Mouse (Mus musculus) liver, adult 2 months (tissue): ENCODE data around the gene Srsf3.
"Not testable (repeated sequence)": the region's sequence is repeated elsewhere in the genome, so short reads cannot be mapped to it uniquely, and the experiment has no call there.

Experiments
- CTCF ChIP-seq: fragments of 200-500 bp; IDR thresholded peaks from 2 replicates; pipeline ENCODE4 v1.5.1; 2011; ENCODE audit warnings: low read depth, low read length, control low read depth
- POLR2A ChIP-seq: fragments of 200-500 bp; IDR thresholded peaks from 2 replicates; pipeline ENCODE4 v1.6.1; 2011; ENCODE audit warnings: low read length, control low read depth; ENCODE audit not compliant: insufficient read depth; ENCODE audit errors: extremely low read depth

GRCm38 (mm10) chr17:29031085-29031711 is 1.2 kb upstream of the Srsf3 start:
- not testable (repeated sequence) for TF ChIP-seq CTCF, POLR2A
